ENCODE assay signal across 23 mouse cellular contexts in genomic region chr3:130385856-130386255, GRCm38 (mm10).
DNase-seq lines count a peak whose midpoint lies in the region; ATAC-seq and TF ChIP-seq lines count a peak whose summit lies in the region.
"Had no signal": no experiment of that assay in that cellular context is flagged by ENCODE, and none has a peak within 500 bp of the region (broad histone marks: within the 10 kb centered on the region; RNA-seq: fewer than 3 reads in every experiment).

No protein-coding gene starts in this region.

- no peak overlapping the region for H3K4me3 ChIP-seq in forebrain, embryonic 14.5 days (ENCODE audit: low read depth, low read length)
- no peak overlapping the region for H3K4me3 ChIP-seq in forebrain, embryonic 12.5 days (replicated peaks)
- H3K4me3 ChIP-seq in kidney, postnatal 0 days (replicated peaks; ENCODE audit: low read depth, low read length), result no peak overlapping the region
- H3K4me3 ChIP-seq in midbrain, embryonic 11.5 days (ENCODE audit: low read depth, low read length), result no peak overlapping the region
- H3K4me3 ChIP-seq in midbrain, embryonic 10.5 days, result no peak overlapping the region
- H3K4me3 ChIP-seq: embryonic facial prominence, embryonic 10.5 days; heart, embryonic 10.5 days; limb, embryonic 12.5 days; liver, embryonic 12.5 days; lung, embryonic 15.5 days had no signal

- H3K27ac ChIP-seq in forebrain, embryonic 14.5 days (ENCODE audit: low read depth, low read length), result no peak overlapping the region
- H3K27ac ChIP-seq in forebrain, embryonic 12.5 days, result no peak overlapping the region
- H3K27ac ChIP-seq in kidney, postnatal 0 days, result no peak overlapping the region
- H3K27ac ChIP-seq in midbrain, embryonic 11.5 days (ENCODE audit: low read depth, low read length), result no peak overlapping the region
- no peak overlapping the region for H3K27ac ChIP-seq in midbrain, embryonic 10.5 days (replicated peaks)
- H3K27ac ChIP-seq: embryonic facial prominence, embryonic 10.5 days; heart, embryonic 10.5 days; hindbrain, postnatal 0 days; limb, embryonic 12.5 days; liver, embryonic 12.5 days had no signal

- H3K9me3 ChIP-seq in forebrain, embryonic 14.5 days (replicated peaks; ENCODE audit: control insufficient read depth, low read length), result no peaks in the 10 kb centered on the region
- H3K9me3 ChIP-seq in forebrain, embryonic 12.5 days, result no peaks in the 10 kb centered on the region
- no peaks in the 10 kb centered on the region for H3K9me3 ChIP-seq in kidney, postnatal 0 days (replicated peaks; ENCODE audit: low read length)
- no peaks in the 10 kb centered on the region for H3K9me3 ChIP-seq in midbrain, embryonic 11.5 days (ENCODE audit: control insufficient read depth, low read length)
- H3K9me3 ChIP-seq in midbrain, embryonic 10.5 days (replicated peaks), result no peaks in the 10 kb centered on the region
- H3K9me3 ChIP-seq: embryonic facial prominence, embryonic 10.5 days; heart, embryonic 10.5 days; limb, embryonic 12.5 days; liver, embryonic 12.5 days; lung, embryonic 15.5 days had no signal

- H3K27me3 ChIP-seq in forebrain, embryonic 14.5 days (replicated peaks; ENCODE audit: control insufficient read depth, insufficient read depth, low read length), result no peaks in the 10 kb centered on the region
- H3K27me3 ChIP-seq in forebrain, embryonic 12.5 days, result no peaks in the 10 kb centered on the region
- H3K27me3 ChIP-seq in kidney, postnatal 0 days (ENCODE audit: insufficient read depth, low read length), result no peaks in the 10 kb centered on the region
- H3K27me3 ChIP-seq in midbrain, embryonic 11.5 days (ENCODE audit: control insufficient read depth, insufficient read depth, low read length), result no peaks in the 10 kb centered on the region
- H3K27me3 ChIP-seq in midbrain, embryonic 10.5 days (ENCODE audit: low read depth, poor library complexity, severe bottlenecking), result no peaks in the 10 kb centered on the region
- H3K27me3 ChIP-seq: limb, embryonic 12.5 days; liver, embryonic 12.5 days; lung, embryonic 15.5 days; Patski had no signal

- no peak overlapping the region for H3K9ac ChIP-seq in forebrain, embryonic 14.5 days (ENCODE audit: low read length)
- H3K9ac ChIP-seq in forebrain, embryonic 12.5 days, result no peak overlapping the region
- H3K9ac ChIP-seq in kidney, postnatal 0 days (ENCODE audit: low read depth, low read length), result no peak overlapping the region
- no peak overlapping the region for H3K9ac ChIP-seq in midbrain, embryonic 11.5 days (ENCODE audit: low read length)
- H3K9ac ChIP-seq: limb, embryonic 12.5 days; liver, embryonic 12.5 days; lung, embryonic 15.5 days had no signal

- ATAC-seq in forebrain, embryonic 14.5 days, result no peak
- ATAC-seq in forebrain, embryonic 12.5 days (ENCODE audit: low FRiP score), result no peak
- no peak for ATAC-seq in kidney, postnatal 0 days (replicated peaks; ENCODE audit: low FRiP score, low read depth)
- ATAC-seq in midbrain, embryonic 11.5 days (ENCODE audit: low FRiP score), result no peak
- ATAC-seq: activated CD4-positive, CD25-positive, alpha-beta regulatory T cell, adult 4 months; CD4-positive, CD25-positive, alpha-beta regulatory T cell, adult 4 months; hindbrain, postnatal 0 days; intestine, postnatal 0 days; liver, embryonic 12.5 days; midbrain, embryonic 16.5 days; Patski had no signal

- no peaks in the 10 kb centered on the region for H3K4me1 ChIP-seq in forebrain, embryonic 14.5 days (ENCODE audit: control insufficient read depth, insufficient read depth, low read length)
- 0 out of 2 replicates have a peak, but pooled peaks cover 1% of the 10 kb centered on the region for H3K4me1 ChIP-seq in forebrain, embryonic 12.5 days
- 0 out of 2 replicates have a peak, but pooled peaks cover 3% of the 10 kb centered on the region for H3K4me1 ChIP-seq in kidney, postnatal 0 days (replicated peaks; ENCODE audit: insufficient read depth, low read length)
- no peaks in the 10 kb centered on the region for H3K4me1 ChIP-seq in midbrain, embryonic 11.5 days (ENCODE audit: control insufficient read depth, insufficient read depth, low read length)
- 0 out of 2 replicates have a peak, but pooled peaks cover under 1% of the 10 kb centered on the region for H3K4me1 ChIP-seq in midbrain, embryonic 10.5 days
- H3K4me1 ChIP-seq: liver, embryonic 12.5 days had no signal

- no peak for TF ChIP-seq CTCF in kidney, postnatal 0 days (IDR thresholded peaks at IDR 0.05; ENCODE audit: low read depth)

- H3K4me2 ChIP-seq in forebrain, embryonic 14.5 days (ENCODE audit: low read length), result no peak overlapping the region
- no peak overlapping the region for H3K4me2 ChIP-seq in forebrain, embryonic 12.5 days
- no peak overlapping the region for H3K4me2 ChIP-seq in kidney, postnatal 0 days (ENCODE audit: low read length)
- no peak overlapping the region for H3K4me2 ChIP-seq in midbrain, embryonic 11.5 days
- H3K4me2 ChIP-seq: limb, embryonic 12.5 days; liver, embryonic 12.5 days; lung, embryonic 15.5 days had no signal

- WGBS in forebrain, embryonic 14.5 days, result 77% methylated on average over 4 of the region's 4 CpGs
- WGBS in forebrain, embryonic 12.5 days, result 75% methylated on average over 4 of the region's 4 CpGs
- 33% methylated on average over 4 of the region's 4 CpGs for WGBS in kidney, postnatal 0 days
- WGBS in midbrain, embryonic 11.5 days, result 77% methylated on average over 4 of the region's 4 CpGs
- 83% methylated on average over 4 of the region's 4 CpGs for WGBS in midbrain, embryonic 10.5 days

- H3K36me3 ChIP-seq in forebrain, embryonic 14.5 days (ENCODE audit: control insufficient read depth, insufficient read depth, low read length), result no peaks in the 10 kb centered on the region
- H3K36me3 ChIP-seq in forebrain, embryonic 12.5 days (replicated peaks), result no peaks in the 10 kb centered on the region
- H3K36me3 ChIP-seq in kidney, postnatal 0 days (ENCODE audit: insufficient read depth, low read length), result no peaks in the 10 kb centered on the region
- H3K36me3 ChIP-seq in midbrain, embryonic 11.5 days (ENCODE audit: control insufficient read depth, insufficient read depth, low read length), result no peaks in the 10 kb centered on the region
- H3K36me3 ChIP-seq in midbrain, embryonic 10.5 days, result no peaks in the 10 kb centered on the region
- H3K36me3 ChIP-seq: embryonic facial prominence, embryonic 10.5 days; heart, embryonic 10.5 days; limb, embryonic 12.5 days; liver, embryonic 12.5 days; lung, embryonic 15.5 days had no signal

- DNase-seq in forebrain, embryonic 14.5 days (ENCODE audit: low spot score), result peak; percentile 13
- DNase-seq in kidney, postnatal 0 days (ENCODE audit: low spot score), result peak; percentile 77
- no peak for DNase-seq in kidney, adult 18-20 months
- DNase-seq in midbrain, embryonic 11.5 days (ENCODE audit: low spot score, missing footprints), result peak; percentile 75
- no peak for DNase-seq in midbrain, embryonic 10.5 days (ENCODE audit: low spot score)
- no peak for DNase-seq in T-cell, adult 2 months (ENCODE audit: low spot score)
- DNase-seq: adrenal gland, postnatal 10 days; cerebellum, adult 11 months; cerebellum, postnatal 14 days; gastrocnemius, postnatal 14 days; thymus, postnatal 25 days had no signal

Comparison
In these comparisons a context has a peak if more than half of its experiments do, and no peak if none do; other contexts are left out.
1. DNase-seq: peak in forebrain, embryonic 14.5 days (single experiment), kidney, postnatal 0 days (single experiment) and midbrain, embryonic 11.5 days (single experiment); none in kidney, adult 18-20 months (single experiment), midbrain, embryonic 10.5 days (single experiment) and T-cell, adult 2 months (single experiment).